Mouse (Mus musculus) cerebellum, adult 2 months (tissue): ENCODE results near the gene Gm20517.

Experiments used
- CTCF ChIP-seq: fragments of 200-500 bp; IDR thresholded peaks from 2 replicates; pipeline ENCODE4 v1.5.1; 2011; ENCODE audit warnings: low read depth, mild to moderate bottlenecking, control low read depth, low read length, moderate library complexity, borderline replicate concordance; ENCODE audit not compliant: insufficient read depth
- POLR2A ChIP-seq: fragments of 200-500 bp; IDR thresholded peaks from 2 replicates; pipeline ENCODE4 v1.6.1; 2011; ENCODE audit warnings: low read length, control low read depth, borderline replicate concordance; ENCODE audit not compliant: insufficient read depth

DNA sequence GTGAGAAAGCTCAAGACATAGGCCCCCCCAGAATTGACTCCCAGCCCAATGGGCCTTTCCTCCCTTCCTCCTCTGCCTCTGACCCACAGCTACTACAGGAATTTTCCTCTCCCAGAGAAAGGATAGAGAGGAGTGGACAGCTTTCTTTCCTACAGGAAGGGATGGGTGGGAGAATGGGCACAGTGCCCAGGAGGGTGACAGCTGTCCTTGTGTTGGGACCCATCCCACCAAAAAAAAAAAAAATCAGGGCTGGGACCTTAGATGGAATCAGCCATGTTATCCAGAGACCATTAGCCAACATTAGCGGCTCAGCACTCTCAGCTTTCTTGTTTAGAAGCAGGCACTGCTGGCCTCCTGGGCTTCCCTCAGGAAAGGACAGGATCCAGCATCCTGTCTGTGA lies 94.8 kb downstream of the Gm20517 start:
- TF ChIP-seq CTCF (no peak), POLR2A (no peak)
